Mouse (Mus musculus): ENCODE data around the gene C330021F23Rik.
"Not testable (repeated sequence)": the region's sequence is repeated elsewhere in the genome, so short reads cannot be mapped to it uniquely, and the experiment has no call there.

C330021F23Rik gene

GRCm38 (mm10) chr8:3567641-3568371 lies at the start of gene C330021F23Rik:
Gene C330021F23Rik, plus strand, starts transcription at chr8:3567990.
- no peak for DNase-seq

- no peak for DNase-seq
Measured at GRCm38 (mm10) chr8:3522007-3522697, 45.6 kb upstream of the C330021F23Rik start.

- no peak for DNase-seq
Measured at GRCm38 (mm10) chr8:3530816-3531215, 37.0 kb upstream of the C330021F23Rik start.

GRCm38 (mm10) chr8:3531936-3532335 lies 35.9 kb upstream of the C330021F23Rik start:
- DNase-seq: no peak

- peak in 1 of 2 experiments; percentile 13 for DNase-seq
Measured at GRCm38 (mm10) chr8:3536053-3536841, 31.5 kb upstream of the C330021F23Rik start.

GRCm38 (mm10) chr8:3536940-3537339 lies 30.9 kb upstream of the C330021F23Rik start:
- DNase-seq: no peak

- DNase-seq: no peak
Measured at GRCm38 (mm10) chr8:3537666-3538065, 30.1 kb upstream of the C330021F23Rik start.

- no peak for DNase-seq
Measured at GRCm38 (mm10) chr8:3539146-3539545, 28.6 kb upstream of the C330021F23Rik start.

- no peak for DNase-seq
Measured at GRCm38 (mm10) chr8:3540076-3540475, 27.7 kb upstream of the C330021F23Rik start.

GRCm38 (mm10) chr8:3546511-3546910 lies 21.3 kb upstream of the C330021F23Rik start:
- DNase-seq: no peak

GRCm38 (mm10) chr8:3552240-3552639 lies 15.6 kb upstream of the C330021F23Rik start:
- no peak for DNase-seq

GRCm38 (mm10) chr8:3556114-3556513 lies 11.7 kb upstream of the C330021F23Rik start:
- DNase-seq: no peak

- DNase-seq: no peak
Measured at GRCm38 (mm10) chr8:3568378-3568777, 588 bp downstream of the C330021F23Rik start.

GRCm38 (mm10) chr8:3569784-3570183 lies 2.0 kb downstream of the C330021F23Rik start:
- DNase-seq: no peak

GRCm38 (mm10) chr8:3574546-3574945 lies 6.8 kb downstream of the C330021F23Rik start:
- DNase-seq: no peak

- DNase-seq: no peak
Measured at GRCm38 (mm10) chr8:3576211-3576960, 8.6 kb downstream of the C330021F23Rik start.

GRCm38 (mm10) chr8:3579390-3580364 lies 11.9 kb downstream of the C330021F23Rik start:
- no peak for DNase-seq

- DNase-seq: not testable (repeated sequence)
Measured at GRCm38 (mm10) chr8:3581961-3582360, 14.2 kb downstream of the C330021F23Rik start.

GRCm38 (mm10) chr8:3586452-3586851 lies 18.7 kb downstream of the C330021F23Rik start:
- DNase-seq: no peak

- no peak for DNase-seq
Measured at GRCm38 (mm10) chr8:3586993-3587390, 19.2 kb downstream of the C330021F23Rik start, which contains the start of gene Camsap3. Gene Camsap3, plus strand, starts transcription at chr8:3587293.

Data from lung, adult 18-20 months (tissue).